Mouse (Mus musculus) mesoderm, embryonic 11.5 days (tissue): ENCODE results near the gene Bcl7a.
A peak's percentile ranks its signal among the peaks of the same experiment; 100 is the strongest.

Source experiments
- DNase-seq: peaks from one replicate; pipeline ENCODE4 v3.0.0-alpha.2; 2012; ENCODE audit warnings: low read depth, low spot score

Bcl7a gene

DNA sequence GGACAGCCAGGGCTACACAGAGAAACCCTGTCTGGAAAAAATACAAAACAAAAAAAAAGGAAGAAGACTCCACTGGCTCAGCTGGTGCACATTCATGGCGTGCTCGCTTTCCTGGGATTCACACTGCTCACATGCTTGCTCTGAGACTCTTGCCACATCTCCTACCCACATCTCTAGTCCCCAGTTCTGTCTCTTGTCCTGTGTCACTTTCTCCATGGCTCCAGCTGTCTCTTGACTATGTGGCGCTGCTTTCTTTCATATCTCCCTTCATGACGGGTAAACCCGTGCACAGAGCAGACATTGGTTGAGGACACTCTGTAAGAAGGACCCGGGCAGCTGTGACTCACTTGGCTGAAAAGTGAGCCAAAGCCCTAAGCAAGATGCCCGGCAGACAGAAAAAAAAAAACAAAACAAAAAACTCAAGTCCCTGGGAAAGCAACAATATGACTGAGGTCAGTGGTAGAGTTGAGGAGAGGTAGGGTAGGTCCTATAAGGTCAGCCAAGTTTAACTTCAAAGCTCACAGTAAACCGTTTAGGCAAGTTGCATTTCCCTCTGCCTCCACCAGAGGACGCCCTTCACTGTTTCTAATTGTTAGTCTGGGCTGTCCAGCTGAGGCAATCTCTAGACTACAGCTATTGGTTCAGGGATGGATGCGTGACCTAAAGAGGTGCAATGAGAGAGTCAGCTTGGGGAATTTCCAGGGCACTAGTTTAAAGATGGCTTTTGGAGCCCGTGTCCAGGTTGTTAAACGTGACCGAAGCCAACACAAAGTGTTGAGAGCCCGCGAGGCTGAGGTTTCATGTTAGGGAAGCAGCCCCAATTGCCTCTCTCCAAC, 33.7 kb downstream of the Bcl7a start:
- peak; percentile 75 for DNase-seq

DNA sequence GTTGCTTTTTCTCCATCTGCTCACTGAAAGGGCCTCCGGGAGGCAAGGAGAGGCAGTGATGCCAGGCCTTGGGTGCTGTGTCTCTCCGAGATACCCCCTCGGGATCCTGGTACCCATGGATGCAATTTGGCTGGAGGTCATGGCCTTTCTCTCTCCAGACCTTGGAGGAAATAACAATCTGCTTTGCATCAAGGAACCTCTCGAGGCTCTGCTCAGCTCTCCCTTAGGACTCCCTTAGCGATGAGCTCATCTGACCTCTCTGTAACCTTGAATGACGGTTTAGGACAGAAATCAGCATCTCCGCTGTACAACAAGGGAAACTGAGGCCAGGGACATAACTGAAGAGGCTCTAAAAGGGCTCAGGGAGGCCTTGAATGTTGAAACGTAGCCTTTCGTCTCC, 35.1 kb downstream of the Bcl7a start:
- no peak for DNase-seq

DNA sequence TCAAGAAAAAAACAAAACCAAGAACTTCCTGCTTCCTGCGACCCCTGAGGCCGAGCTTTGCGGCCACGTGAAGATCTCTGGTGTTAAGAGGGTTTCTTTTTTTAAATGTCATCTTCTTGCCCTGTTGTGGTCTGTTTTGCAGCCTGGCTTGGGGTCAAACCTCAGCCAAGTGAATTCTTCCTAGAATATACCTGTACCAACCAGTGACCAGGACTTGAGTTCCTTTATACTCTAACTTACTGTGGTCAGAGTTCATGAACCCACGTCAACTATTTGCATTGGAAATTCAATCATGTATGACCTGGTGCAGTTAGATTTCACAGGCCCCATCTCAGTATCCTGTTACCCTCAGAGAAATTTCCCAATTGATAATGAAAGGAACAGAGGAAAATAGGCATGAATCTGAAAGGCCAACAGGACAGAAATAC, 35.9 kb downstream of the Bcl7a start:
- DNase-seq: no peak

DNA sequence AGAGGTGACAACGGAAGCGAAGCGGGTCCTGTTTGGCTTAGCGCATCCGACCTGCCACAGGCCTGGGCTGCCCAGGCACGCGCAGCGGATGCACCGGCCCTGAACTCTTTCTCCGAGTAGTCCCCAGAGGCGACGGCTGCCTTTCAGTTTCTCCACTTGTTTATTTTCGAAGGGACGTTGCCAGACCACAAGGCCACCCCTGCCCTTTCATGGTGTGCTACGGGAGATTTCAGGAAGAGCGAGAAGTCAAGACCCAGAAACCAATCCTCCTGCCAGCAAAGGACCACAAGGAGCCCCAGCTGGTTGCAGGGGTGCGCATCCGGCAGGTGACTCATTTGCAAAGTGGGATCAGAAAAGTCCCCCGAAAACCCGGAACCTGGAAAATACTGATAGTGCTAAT, 38.3 kb downstream of the Bcl7a start:
- peak; percentile 35 for DNase-seq

DNA sequence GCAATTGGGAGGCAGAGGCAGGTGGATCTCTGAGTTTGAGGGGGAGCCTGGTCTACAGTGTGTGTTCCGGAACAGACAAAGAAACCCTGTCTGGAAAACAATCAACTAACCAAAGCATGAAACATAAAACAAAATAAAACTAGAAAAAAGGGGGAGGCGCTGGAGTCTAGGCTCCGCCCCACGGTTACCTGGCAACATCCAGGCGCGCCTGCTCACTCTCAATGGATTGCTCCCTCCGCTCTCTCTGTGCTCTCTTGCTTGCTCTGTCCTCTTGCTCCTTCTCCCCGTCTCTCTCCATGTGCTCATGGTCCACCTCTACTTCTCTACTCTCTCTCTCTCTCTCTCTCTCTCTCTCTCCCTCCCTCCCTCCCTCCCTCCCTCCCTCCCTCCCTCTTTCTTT, 39.1 kb downstream of the Bcl7a start:
- no peak for DNase-seq

DNA sequence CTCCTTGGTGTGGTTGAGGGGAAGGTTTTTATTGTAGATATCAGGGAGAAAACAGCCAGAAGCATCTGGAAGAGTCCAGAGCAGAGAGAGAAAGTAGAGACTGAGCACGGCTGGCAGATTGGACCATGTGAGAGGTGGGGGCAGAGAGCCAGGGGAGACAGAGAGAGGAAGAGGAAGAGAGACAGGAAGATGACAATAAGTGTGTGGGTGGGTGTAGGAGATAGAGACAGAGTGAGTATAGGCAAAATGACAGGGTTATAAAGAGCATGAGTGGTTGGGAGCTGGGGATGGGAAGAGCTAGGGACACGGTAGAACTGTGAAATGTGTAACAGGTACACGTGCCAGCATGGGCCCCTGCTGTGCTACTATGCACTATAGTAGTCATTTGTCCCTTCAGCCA, 44.8 kb downstream of the Bcl7a start:
- DNase-seq: no peak

DNA sequence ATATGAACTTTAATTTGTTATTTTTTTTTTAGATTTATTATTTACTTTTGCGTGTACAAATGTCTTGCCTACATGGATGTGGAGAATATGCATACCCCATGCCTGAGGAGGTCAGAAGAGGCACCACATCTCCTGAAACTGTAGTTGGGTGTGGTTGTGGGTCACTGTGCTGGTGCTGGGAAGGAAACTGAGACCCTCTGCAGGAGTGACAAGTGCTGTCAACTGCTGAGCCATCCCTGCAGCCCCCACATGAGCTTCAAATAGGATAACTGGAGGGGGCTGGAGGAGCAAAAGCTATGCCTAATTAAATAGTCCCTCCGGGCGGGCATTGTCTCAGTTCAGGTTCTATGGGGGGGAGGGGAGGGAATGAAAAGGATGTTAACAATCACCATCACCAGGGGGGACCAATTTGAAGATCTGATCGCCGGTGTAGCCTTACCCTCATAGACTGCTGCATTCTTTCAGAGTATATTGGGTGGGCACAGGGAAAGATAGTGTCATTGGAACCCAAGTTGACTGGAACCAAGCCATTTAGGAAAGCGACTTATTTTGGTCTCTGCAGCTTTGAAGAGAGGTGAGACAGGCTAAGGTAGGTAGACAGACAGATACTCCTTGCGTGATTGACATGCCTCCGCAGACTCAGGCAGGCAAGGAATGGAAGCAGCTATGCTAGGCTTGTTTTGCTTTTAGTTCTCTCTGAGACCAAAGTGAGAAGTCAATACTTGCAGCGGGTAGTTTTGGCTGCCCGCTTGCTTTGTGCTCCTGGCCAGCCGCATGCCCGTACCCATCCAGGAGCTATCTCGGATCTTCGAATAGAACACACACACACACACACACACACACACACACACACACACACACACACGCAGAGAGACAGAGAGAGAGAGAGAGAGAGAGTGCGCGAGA, 47.2 kb downstream of the Bcl7a start:
- no peak for DNase-seq

DNA sequence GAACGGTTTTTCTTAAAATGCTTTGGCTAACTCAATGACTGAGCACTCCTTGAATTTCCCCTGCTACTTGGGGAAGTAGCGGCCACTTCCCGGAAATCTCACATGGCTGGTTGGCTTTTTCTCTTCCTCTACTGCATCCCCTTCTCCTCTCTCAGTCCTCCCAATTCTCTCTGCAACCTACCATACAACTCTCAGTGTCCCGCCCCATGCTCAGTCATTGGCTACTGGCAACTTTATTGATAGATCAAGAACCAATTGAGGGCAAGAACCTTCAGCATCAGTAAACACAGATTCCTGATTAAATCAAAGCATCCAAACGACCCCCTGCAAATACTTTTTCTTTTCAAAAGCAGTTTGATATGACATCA, 47.8 kb downstream of the Bcl7a start:
- DNase-seq: peak; percentile 43

DNA sequence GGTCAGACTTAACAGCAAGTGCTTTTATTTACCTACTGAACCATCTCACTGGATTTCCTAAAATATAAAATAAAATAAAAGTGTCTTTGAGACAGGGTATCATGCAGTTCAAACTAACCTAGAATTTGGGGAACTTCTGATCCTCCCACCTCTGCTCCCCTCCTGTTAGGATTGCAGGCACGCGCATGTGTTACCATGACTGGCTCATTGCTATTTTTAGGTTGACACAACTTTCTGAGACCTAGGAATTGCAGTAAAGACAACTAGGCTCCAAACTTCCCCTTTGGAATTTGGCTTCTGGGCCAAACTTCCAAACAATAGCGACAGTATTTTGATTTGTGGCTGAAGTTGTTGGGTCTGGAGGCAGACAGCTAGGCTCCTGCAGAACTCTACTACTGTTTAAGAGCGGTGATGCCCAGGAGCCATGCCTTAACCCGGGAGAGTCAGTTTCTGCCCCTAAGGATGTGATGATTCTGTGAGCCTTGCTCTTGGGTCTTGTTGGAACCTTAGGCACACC, 50.2 kb downstream of the Bcl7a start:
- DNase-seq: no peak

DNA sequence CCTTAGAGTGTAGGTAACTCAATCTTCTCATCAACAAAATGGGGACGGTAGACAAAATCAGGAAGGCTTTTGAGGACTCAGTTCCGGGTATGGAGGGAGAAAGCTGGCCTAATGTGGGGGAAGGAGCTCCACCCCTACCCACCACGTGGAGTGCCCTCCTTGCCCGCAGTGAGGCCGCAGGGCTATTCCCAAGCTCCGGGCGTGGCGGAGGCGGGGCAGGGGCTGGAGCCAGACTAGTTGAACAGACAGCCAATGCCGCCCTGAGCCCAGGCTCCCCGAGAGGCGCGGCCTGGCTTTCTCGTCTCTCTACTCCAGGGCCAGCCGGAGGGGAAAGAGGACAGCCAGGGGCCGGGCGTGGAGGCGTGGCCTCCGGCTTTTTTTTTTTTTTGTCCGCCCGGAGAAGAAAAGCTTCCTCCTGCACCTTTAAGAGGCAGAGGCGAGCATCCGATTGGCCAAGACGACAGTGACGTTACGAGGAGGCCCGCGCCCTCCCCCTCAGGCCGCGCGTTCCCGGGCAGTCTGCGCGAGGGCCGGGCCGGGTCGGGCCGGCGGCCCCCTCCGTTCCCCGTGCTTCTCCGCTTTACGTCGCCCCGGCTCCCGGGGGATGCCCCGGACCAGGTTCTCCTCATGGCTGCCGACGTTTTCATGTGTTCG, 50.8 kb downstream of the Bcl7a start, which contains the start of gene Mlxip:
Mlxip (plus strand) TSS at position 496 of the 654 bp plus-strand sequence.
- DNase-seq: peak; percentile 96

DNA sequence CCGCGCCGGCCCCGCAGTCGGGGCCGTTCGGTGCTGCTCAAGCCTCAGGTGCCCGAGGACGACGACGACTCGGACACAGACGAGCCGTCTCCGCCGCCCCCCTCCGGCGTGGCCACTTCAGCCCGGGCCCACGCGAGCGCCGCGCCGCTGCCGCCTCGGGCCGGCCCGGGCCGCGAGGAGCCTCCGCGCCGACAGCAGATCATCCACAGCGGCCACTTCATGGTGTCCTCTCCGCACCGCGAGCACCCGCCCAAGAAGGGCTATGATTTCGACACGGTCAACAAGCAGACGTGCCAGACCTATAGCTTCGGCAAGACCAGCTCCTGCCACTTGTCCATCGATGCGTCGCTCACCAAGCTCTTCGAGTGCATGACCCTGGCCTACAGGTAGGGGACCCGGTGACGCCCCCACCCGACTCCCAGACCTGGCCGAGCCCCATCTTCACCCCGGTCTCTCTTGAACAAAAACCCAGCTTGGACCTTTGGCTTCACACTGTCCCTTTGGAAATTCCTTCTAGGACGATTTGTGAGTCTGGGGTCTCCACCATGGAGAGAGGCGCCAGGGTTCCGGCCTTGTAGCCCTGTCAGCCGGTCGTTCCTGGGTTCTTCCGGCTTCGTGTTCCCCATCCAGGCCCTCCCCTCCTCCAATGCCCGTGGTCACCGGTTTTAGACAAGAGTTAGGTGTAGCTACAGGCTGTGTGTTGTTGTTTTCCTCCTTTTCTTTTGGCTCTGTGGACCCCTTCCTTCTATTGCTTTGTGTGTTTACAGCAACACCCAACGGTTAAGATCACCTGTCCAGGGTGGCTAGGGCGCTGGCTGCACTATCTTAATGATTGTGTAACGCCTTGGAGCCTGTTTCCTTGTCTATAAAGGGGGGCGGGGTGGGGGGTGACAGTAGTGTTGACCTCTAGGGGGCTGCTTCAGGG, 51.6 kb downstream of the Bcl7a start:
- DNase-seq: peak; percentile 56

DNA sequence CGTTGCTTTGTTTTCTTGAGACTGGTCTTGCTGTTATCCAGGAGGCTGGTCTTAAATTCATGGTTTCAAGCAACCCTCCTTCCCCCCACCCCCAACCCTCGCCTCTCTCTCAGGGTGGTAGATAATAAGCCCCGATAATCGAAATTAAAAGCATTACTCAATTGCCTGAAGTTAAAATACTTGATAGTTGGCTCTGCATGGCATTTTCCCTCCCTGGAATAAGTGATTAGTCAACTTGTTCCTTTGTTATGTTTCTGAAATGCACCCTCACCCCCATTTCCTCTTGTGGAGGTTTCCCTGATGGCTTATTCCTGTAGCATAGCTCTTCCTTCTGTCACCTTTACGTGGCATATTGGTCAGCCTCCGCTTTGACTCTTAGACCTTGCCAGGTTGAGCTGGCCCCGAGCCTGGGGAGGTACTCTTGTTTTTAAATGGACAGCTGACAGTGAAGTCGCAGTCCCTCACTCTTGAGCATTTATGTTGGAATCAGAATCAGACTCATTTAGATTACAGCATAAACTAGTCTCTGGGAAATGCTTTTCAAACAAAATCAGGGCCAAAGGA, 53.3 kb downstream of the Bcl7a start:
- DNase-seq: no peak

DNA sequence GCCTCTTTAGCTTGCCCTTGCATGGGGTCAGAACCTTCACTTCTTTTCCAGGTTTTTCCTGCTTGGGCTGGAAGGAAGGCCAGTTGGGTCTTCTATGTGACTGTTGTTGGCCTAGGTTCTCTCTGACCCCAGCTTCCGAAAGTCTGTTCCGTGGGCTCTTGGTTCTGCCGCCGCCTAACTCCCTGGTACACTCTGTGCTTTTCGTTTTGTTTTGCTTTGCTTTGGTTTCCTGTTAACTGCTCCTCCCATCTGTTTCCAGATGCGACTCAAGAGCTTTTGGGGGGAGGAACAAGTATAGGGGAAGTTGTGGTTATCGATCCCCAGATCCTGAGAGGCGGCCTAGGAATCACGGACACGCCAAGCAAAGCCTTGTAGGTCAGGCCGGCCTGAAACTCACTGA, 54.2 kb downstream of the Bcl7a start:
- no peak for DNase-seq

DNA sequence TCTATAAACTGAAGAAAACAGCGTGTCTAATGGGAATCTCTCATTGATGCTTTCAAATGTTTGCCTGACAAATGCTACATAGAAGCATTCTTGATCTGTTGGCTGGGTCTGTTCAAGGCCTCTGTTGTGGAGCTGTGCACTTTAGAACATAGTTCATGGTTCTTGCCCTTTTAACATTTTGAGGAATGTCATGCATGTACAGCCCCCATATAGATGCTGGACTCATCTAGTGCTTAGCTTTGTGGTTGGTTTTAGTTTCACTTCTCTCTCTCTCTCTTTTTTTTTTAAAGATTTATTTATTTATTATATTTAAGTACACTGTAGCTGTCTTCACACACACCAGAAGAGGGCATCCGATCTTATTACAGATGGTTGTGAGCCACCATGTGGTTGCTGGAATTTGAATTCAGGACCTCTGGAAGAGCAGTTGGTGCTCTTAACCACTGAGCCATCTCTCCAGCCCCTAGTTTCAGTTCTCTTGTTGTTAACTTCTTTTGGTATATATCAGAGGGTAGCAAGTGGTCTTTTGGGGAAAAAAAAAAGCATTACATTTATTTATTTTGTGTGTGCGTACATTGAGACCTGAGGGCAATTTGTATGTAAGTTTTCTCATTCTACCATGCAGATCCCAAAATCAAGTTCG, 55.3 kb downstream of the Bcl7a start:
- DNase-seq: no peak

DNA sequence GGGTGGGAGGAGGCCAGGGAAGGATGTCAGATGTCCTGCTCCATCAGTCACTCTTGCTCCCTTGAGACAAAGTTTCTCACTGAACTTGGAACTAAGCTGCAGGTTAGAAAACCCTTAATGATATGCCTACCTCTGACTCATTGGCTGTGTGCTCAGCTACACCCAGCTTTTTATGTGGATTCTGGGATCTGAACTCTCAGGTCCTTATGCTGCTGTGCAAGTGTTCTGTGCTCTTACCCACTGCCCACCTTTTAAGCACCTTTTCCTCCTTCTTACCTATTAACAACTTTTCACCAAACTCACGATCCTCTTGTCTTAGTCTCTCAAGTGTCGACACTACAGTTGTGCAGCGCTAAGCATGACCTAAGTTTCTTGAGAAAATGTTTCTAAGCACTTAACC, 60.8 kb downstream of the Bcl7a start:
- no peak for DNase-seq

DNA sequence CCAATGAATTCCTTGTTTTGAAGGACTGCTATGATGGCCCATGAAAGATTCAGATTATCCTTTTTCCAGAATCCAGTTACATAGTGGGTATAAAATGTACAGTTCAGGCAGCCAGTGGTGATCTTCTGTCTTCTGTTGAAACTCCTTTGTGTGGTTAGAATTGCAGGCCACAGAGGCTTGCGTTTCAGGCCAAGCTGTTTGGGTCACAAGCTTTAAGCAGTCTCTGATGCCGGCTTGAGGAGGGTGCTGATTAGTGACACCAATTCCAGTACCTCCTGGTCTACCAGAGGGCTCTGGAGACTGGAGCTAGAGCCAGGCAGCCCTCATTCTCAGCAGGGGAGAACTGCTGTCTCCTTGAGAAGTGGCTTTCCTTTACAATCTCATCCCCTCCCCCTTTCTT, 63.3 kb downstream of the Bcl7a start:
- DNase-seq: no peak

DNA sequence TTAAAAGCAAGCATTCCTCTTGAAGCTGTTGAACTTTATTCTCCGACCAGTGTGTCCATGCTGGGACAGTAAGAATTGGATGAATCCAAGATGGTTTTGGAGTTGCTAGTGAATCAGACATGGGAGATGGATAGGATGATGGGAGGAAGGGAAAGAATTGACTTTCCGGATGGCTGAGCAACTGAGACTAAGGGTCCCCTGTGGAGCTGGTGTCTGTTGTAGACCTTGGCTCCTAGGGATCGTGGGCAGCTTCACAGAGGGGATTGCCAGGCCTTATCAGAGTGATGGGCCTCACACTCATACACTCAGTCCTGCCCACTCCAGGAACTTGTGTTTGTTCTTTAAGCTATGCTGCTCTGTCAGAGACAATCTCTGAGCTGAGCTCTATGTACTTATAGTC, 64.5 kb downstream of the Bcl7a start:
- DNase-seq: no peak

DNA sequence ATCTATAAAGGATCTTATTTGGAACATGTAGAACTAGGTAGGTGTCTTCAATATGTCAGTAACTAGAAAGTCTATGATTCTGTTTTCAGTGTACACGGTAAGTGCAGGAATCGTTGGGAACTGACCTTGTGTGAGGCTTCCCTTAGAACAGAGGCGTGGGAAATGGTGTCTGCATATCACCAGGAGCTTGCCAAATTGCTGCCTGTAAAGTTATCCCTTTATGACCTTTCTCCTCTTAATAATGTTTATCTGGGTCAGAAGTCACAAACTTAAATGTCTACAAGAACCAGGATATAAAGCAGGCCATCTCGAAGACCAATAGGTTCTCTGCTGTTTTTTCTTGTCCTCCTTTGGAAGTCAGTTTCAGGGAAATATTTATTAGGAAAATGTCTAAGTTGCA, 68.6 kb downstream of the Bcl7a start:
- DNase-seq: no peak

DNA sequence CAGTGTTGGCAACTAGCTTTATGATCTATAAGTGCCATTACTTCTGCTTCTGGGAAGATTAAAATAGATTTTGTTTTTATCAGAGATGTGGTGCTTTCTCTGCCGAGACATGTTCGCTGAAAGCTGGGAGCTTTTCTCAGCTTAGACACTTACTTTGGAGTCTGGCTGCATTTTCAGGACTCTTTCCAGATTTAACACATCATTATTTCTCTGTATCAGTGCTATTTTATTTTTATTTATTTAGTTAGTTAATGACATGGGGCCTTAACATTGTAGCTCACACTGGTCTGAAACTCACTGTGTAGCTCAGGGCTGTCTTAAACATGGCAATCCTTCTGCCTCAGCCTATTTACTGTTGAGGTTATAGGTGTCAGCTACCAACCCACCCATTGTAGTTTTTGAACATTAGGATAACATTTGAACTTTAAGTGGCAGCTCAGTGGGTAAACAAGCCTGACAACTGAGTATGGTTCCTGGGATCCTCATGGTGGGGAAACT, 70.3 kb downstream of the Bcl7a start:
- DNase-seq: no peak

DNA sequence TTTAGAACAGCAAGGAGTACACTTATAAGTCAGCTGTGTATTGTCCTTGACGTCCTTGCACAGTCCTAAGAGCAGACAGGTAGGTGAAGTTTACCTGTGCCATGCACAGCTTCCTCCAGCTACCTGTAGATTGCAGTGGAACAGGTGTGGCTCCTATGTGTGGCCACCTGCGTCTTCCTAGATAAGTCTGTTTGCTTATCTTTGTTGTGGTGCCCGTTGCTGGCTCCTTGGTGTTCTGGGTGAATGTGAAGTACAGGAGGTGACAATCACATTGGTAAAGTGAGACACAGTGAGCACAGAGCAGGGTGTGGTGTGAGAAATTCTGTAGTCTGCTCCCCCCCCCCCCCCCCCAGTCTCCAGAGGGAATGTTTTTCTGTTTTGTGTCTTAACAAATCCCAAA, 72.5 kb downstream of the Bcl7a start:
- no peak for DNase-seq
